Mouse (Mus musculus) c-Kit-negative CD71-positive TER-119-positive erythroid progenitor cells, embryonic 14.5 days (primary cell): Measurements from ENCODE around the gene Large2.

Source experiments
- DNase-seq: peaks from one replicate; pipeline ENCODE4 v3.0.0-alpha.2; 2013; ENCODE audit warnings: low read depth, low spot score

Gene Large2

DNA sequence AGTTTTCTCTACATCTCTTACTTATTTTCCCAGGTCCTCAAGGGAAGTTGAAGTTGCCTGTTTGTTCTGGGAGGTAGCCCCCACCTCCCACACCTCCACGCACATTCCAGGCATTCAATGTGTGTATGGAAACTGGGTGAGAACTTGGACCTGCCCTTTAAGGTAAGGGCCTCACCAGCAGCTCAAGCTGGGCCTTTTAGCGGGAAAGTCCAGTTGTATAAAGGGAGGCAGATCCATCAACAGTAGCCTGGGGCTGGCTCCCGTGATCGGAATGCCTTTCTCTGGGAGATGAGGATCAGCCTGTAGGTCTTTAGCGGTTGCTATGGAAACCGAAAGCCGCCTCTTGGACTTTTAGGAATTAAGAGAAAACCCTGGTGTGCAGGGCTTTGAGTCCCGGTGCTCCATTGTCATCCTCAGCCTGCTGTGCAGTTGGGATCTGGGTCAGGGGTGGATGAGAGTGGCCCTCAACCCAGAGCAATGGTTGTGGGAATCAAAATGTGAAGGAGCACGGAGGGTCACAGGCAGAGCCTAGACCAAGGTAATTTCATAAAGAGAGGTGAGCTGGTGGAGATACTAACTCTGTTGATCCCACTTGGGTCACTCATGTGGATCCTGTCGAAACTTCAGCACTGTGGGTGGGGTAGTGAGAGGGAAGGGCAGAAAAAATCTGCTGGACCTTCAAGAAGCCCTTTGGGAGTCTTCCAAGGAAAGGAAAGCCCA is 2.5 kb downstream of the Large2 start:
- no peak for DNase-seq

DNA sequence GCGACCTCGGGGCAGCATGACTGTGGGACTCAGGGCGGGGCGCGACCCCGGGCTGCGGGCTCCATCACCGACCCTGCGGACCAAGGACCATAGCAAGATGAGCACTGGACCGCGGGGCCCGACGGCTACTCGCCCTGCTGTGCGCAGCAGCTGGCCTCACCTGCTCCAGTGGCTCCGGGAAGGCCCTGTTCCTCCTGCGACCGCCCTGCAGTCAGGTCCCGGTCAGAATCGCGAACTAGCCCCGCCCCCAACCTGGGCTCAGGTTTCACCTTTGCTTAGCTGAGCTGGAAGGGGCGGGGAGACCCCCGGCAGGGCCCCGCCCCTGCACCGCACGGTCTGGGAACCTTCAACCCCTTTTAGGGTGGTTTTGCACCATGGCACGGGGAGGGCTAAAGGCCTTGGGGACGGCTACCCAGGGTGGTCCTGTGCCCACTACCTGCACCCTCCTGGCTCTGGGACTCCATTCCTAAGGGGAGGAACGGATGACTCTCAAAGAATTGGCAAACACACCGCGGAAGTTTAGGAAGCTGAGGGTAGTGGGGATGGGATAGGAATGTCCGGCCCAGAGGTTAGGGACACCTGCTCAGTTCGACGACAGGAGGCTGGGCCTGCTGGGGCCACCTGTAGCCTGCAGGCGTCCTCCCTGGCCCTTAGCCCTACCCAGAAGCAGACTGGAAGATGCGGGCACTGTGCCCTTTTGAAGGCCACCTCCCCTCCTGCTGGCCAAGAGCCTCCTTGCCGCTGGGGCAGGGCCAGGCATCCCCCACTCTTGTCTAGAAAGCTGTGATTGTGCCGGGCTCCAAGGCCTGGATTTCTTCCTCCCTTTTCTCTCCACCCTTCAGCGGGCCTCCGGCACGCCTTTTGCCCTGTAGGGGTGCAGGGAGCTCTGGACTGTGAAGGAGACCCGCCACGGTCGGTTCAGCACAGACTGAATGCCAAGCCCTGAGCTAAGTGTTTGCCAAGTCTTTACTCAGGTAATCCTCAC is 3.6 kb downstream of the Large2 start:
- no peak for DNase-seq

DNA sequence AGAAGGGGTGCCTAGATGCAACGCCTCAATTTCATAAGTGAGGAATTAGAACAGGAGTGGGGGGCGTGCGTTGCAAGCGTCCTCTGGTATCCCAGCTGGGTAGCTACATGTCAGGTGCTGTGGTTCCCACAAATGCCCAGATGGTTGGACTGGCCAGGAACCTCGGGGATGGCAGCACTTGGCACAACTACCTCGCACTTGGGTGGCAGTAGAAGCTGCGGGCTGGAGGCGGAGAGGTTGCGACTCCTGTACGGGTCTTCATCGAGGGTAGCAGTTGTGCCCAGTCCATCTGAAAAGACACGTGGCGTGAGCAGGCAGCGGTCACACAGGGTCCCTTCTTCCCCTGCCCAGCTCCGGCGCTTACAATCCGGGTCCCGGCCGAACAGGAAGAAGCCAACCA is 4.3 kb downstream of the Large2 start:
- DNase-seq = no peak

DNA sequence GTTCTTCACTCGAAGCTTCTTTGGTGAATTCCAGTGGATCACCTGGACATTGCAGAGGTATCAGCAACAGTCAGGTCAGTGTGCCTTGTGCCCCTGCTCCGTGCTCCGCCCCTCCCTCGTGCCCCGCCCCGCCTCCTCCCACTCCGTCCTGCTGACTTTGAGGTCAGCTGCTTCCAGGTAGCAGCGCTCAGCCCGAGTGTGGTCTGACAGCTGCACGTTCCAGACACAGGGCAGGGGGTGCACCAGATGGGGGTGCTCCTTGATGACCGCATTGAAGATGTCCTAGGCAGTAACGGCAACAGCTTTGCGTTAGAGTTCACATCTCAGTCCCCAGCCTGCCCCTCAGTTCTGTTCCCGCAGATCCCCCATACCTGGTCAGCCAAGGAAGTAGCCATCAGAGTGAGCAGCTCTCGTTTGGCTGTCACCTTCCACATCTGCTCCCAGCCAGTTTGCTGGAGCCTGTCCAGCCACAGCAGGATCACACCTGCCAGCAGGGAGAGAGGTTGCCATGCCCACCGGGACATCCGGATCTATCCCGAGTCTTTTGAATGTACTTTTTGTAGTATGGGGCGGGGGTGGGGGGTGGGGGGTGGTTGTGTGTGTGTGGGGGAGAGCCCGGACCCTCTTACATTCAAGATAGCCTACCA is 7.2 kb downstream of the Large2 start:
- no peak for DNase-seq

DNA sequence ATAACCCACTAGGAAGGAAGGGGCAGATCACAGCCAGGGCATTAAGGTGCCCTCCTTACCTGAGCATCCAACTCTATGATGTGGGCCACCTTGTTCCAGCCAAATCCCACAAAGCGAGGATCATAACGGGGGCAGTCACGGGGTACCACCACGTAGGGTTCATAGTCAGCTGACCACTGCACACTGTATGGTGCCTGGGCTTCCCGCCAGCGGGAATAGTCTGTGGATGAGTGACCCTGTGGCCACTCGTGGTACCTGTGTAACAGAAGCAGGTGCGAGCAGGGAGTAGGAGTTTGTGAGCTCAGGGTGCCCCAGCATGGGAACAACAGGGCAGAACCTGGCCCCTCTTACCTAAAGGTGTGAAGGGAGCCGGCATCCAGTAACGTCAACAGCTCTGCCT is 9.1 kb downstream of the Large2 start:
- DNase-seq = no peak

DNA sequence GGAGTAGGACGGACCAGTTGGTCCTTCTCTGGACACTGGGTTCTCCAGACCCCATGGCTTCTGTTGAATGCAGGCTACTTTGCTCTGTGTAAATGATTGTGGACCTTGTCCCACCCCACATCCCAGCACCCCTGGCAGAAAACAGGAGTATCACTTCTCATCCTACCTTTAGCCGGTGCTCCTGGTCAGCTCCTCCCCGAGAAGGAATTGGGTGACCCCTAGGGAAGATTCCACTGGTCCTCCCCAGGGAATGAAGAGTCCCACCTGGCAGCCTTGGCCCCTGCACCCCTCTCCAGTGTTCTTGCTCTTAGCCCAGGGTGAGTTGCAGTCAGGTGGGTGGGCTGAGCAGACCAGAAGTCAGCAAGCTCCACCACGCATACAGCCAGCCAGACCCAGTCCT is 10.6 kb downstream of the Large2 start:
- no peak for DNase-seq

DNA sequence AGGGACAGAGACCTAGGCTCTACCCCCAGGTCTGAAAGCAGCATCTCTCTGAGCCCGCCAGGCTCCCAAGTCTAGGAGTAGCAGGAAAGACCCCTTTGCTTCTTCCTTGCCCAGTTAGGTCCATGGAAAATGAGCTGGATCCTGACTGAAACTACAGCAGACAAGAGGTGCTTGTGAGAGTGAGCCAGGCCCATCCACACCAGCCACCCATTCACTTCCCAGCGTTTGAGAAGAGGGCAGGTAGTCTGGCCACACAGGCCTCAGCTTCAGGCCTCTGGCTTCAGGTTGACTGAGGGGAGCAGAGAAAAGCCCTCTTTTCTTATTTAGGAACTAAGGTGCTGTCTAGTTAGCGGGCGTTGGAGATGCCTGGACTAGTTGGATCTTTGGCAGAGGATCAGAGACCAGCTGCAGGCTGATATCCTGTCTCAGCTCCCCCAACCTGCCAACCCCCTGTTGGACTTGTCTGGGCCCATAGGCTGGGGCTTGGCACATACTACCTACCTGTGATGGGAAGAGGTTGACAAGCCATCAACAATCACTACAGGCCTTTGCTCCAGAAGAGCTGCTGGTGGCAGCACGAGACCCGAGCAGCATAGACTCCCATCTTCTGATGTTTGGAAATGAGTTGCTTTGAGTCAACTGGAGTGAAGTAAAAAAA is 12.0 kb downstream of the Large2 start:
- DNase-seq = no peak

DNA sequence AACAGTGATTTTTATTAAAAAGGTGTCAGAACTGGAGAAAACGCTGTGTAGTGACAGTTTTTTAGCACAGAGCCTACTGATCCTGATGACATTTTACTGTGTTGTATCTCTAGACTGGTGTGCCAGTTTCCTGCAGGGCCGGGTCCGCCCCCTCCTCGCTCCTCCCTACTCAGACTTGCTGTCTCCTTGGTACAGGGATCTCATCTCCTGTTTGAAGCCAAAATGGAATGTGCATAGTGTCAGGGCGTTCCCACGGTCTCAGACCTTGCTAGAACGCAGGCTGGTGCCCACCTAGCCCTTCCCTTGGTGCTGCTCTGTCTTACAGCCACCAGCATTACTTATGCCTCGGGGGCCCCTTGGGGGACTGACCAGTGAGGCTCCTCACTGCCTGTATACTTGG is 12.9 kb downstream of the Large2 start:
- DNase-seq = no peak

DNA sequence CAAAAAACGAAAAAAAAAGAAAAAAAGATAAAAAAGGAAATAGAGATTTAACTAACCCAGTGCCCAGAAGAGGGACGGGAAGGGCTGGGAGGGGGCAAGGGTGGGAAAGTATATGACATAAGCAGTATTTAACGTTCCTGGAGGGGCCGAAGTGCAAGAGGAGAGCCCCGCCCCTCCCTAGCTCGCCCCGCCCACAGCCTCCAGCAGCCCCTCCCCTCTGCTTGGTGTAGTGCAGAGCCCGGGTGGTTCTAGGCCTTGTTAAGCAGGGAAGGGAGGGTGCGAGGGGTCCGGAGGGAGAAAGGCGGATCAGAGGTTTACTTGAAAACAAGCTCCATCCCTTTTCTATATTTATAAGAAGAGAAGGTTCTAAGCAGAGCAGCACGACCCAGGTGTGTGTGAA is 13.8 kb downstream of the Large2 start:
- DNase-seq = no peak

DNA sequence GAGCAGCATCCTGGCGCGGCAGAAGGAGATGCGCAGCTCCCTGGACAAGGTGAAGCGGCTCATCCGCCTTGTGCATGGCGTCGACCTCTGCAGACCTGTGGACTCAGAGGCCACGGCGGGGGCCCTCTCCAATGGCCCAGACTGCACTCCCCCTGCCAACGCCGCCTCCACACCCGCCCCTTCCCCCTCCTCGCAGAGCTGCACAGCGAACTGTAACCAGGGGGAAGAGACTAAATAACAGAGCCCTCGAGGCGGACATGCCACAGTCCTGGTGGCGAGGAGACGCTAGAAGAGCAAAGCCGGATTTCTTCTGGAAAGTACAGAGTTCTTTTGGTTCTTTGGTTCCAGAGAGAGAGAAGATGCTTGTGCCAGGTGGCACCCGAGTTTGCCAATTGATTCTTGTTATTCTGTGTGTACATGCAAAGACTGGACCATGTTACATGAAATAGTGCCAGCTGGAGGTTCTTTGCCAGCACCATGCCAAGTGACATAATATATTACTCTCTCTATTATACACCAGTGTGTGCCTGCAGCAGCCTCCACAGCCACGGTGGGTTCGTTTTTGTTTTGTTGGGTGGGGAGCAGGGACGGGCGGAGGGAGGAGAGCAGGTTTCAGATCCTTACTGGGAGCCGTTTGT is 14.4 kb downstream of the Large2 start:
- no peak for DNase-seq

DNA sequence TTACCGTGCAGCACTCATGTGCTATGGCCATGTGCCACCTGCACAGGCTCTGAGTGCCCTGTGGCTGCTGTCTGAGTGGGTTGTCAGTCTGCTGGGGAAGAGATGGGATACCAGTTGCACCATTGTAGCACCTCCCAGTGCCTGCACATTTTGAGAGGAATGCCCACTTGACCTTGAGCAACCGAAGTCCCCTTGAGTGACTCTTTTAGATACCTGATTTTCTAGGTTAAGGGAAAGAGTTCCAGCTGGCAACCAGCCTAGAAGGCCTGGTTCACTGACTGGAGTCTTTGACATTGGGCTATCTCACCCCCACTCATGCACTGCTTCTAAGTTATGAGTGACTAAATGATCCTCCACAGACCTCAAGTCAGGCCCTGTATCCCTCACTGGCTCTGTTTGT is 15.4 kb downstream of the Large2 start:
- DNase-seq = no peak

DNA sequence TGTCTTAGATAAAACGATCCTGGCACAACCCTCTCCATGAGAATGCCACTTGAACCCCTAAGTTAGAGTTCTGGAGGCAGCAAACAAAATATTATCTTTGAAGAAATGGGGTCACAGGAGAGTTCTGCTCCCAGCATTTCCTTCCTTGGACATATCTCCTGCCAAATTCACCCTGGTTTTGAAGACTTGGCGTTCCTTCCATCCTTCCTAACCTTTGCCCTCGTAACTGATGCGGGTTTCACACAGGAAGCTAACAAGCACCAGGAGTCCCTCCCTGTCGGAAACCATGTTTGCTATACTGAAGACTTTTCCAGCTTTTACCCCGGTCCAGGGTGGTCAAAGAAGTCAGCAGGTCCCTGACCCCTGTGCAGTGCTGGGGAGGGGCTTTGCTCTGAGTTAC is 20.4 kb downstream of the Large2 start:
- no peak for DNase-seq

DNA sequence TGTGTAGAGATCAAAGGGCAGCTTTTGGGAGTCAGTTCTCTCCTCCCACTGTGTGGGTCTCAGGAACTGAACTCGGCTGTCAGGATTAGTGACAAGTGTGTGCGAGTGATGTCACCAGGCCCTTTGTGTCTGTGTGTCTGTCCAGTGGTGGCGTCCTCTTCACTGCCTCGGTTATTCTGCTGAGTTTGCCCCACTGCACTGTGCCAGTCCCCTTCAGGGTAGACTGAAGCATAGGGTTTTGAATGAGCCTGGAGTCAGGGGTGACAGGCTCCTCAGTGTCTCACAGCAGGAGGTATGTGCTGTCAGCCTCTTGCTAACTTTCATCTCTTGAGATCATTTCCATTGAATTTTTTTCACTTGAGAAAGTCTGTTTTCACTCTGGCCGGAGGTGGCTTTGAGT is 21.3 kb downstream of the Large2 start:
- DNase-seq = no peak

DNA sequence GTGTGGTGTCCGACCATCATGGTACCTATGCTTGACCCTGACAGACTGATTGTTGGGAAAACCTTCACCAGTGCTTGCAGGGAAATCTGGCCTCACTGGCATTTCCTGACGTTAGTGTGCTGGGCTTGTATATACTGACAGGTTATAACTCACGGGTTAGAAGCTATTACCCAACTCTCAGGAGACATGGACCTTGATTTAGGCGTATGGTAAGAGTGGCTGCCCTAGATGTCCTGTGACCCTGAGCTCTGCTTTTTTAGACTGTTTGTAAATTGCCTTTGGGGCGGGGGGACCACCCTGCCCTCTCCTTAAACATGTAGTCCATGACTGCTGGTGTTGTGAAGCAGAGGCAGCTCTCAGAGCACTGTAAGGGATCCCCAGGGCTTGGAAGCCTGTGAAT is 24.0 kb downstream of the Large2 start:
- no peak for DNase-seq

DNA sequence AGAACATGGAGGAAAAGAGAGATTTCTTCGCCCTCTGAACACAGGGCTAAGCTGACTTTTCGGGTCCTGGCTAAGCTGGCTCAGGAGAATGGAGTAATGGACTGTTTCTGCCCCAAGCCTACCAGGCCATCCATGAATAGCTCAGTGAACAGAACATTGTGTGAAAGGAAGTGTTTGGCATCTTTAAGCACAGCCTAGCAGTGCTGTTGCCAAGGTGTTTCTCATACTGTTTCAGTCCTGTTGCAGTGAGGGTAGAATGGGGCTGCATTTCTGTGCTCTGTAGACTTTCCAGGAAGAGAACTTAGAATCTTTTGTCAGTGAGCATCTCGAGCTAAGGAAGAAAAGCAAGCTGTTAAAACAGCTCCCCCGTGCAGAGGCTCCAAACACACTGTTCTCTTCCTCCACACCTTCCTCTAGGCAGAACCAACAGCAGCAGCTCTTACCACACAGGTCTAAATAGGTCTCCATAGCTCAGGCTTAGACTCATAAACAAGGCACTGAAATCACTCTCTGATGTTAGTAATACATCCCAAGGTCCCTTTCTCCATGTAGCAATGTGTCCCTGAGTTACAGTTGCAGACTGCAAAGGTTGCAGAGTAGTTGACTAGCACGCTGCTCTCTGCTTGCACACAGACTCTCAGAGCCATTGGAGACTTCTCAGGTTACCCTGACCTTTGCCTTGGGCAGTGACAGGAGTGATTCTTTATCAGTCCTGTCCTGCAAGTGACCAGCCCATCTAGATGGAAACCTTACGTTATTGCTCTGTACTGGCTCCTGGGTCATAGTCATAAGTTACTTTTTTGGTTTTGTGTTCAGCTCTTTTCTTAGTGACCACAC is 24.9 kb downstream of the Large2 start:
- DNase-seq = no peak

DNA sequence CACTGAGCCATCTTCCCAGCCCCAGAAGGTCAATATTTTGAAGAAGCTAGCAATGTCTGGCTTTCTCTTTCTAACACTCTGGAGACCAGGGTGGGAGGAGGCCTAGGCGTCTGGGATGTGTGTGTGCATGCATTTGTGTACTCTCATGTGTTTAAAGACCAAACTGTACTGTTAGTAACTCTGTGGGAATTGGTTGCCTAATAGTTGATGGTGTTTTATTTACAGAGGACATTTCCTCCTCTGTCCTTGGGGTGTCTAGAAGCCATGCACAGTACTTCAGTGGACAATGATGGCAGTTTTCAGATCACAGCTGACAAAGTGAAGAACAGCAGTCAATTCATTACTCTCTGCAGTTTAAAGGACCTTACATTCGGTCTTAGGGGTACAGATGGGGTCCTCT is 27.5 kb downstream of the Large2 start:
- no peak for DNase-seq

DNA sequence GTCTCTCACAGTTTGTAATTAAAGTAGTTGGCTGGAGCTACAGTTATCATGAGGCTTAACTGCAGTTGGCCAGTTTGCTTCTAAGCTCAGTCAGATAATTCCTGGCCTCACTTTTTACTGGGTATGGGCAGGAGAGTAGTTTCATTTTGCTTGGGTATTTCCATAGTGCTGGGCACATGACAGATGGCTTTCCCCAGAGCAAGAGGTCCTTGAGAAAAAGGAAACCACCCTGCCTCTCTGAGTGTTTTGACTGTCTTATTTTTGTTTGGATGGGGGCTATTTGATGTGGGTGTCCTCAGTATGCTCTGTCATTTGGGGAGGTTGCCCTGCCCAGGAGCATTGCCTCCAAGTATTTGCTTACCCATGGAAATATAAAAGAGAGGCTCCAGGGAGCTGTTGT is 32.3 kb downstream of the Large2 start:
- no peak for DNase-seq

DNA sequence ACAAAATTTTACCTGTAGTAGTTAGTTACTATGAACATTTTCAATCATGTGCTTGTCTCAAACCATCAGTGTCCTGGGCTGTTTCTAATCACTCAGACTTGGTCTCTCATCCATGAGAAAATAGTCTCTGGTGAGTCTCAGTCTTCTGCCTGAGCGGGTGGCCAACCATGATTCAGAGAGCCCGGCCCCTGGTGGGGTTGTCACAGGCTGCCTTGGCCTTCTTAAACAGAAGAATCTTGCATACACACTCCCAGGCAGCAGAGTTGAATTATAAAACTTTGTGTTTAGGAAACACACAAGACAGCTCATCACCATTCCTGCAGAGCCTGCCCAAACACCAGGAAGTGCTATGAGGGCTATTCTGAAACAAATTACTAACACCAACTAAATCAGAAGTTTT is 42.8 kb downstream of the Large2 start:
- DNase-seq = no peak

DNA sequence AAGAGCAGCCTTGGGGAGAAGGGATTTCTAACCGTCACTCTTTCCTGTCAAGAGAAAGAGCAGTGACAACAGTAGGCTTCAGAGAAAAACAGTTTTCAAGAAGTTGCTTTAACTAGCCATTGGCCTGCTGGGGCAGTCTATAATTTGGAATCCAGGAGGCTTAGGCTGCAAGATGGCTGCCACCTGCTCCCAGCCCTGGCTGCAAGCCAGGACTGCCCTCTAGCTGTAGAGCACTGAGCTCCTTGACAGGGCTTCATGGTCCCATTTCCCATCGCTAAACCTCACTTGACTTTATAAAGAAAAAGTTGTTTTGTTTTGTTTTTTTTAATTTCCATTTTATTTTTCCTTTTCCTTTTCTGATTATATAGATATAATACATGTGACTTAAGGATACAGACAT is 43.3 kb downstream of the Large2 start:
- DNase-seq = no peak

DNA sequence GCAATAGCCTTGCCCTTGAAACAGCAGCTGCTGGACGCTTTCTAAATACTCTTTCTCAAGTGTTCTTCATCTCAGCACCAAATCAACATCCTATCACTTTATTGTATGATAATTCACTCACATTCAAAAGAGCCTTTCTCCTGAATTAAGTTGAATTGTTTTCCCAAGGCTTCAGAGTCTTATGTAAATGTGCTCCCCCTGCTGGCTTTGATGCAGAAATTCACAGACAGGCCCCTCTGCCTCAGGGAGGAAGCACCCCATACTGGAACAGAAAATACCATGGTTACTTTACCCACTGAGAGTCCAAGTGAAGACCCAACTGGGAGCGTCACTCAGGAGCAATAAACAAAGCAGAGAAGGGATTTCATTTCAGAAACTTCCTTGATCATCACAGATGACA is 43.8 kb downstream of the Large2 start:
- DNase-seq = no peak

DNA sequence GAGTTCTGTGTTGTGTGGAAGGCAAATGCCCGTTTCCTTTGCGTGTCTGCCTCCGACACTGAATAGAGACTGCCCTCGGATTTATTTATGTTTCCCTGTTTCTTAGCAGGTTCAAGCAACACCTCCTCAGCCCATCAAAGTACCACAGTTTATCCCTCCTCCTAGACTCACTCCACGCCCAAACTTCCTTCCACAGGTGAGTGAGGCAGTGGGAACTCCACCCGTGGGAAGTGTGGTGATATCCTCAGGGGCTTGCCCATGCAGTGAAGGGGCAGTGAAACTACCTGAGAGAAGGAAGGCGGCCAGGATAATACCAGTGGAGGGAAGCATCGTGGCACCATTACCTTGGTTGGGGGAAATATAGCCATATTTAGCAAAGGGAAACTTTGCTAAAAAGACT is 46.5 kb downstream of the Large2 start:
- DNase-seq = no peak
